Mouse (Mus musculus) thymus, adult 2 months (tissue): Measurements from ENCODE around the gene Fgfr2. TPM values are rescaled to one million over a fixed set of nuclear protein-coding genes. Genes with fewer than 3 reads are reported as not detected.
A peak's percentile ranks its signal among the peaks of the same experiment; 100 is the strongest.

Experiments
- DNase-seq: peaks from one replicate; pipeline ENCODE4 v3.0.0; 2021
- H3K27ac ChIP-seq: fragments of 200-500 bp; 2 replicates; pipeline ENCODE4 v1.5.1; 2012; ENCODE audit warnings: low read length, control low read depth; ENCODE audit not compliant: control insufficient read depth, insufficient read depth
- H3K27me3 ChIP-seq: fragments of 200-500 bp; 2 replicates; pipeline ENCODE4 v1.6.1; 2012; ENCODE audit warnings: mild to moderate bottlenecking, low read length, moderate library complexity, mixed read lengths; ENCODE audit not compliant: control insufficient read depth, insufficient read depth
- H3K36me3 ChIP-seq: fragments of 200-500 bp; 2 replicates; pipeline ENCODE4 v1.6.1; 2012; ENCODE audit warnings: mild to moderate bottlenecking, low read length, moderate library complexity; ENCODE audit not compliant: control insufficient read depth, insufficient read depth
- H3K4me1 ChIP-seq: fragments of 200-500 bp; replicated peaks from 2 replicates; pipeline ENCODE4 v1.6.1; 2012; ENCODE audit warnings: low read length; ENCODE audit not compliant: control insufficient read depth, insufficient read depth
- H3K4me3 ChIP-seq: fragments of 200-500 bp; 2 replicates; pipeline ENCODE4 v1.5.1; 2012; ENCODE audit warnings: mild to moderate bottlenecking, low read length, control low read depth, moderate library complexity; ENCODE audit not compliant: control insufficient read depth, insufficient read depth
- CTCF ChIP-seq: fragments of 200-500 bp; IDR thresholded peaks from 2 replicates; pipeline ENCODE4 v1.5.1; 2012; ENCODE audit warnings: mild to moderate bottlenecking, control low read depth, low read length, moderate library complexity, borderline replicate concordance; ENCODE audit not compliant: control insufficient read depth, poor library complexity, insufficient read depth; ENCODE audit errors: extremely low read depth
- POLR2A ChIP-seq: fragments of 200-500 bp; IDR thresholded peaks from 2 replicates; pipeline ENCODE4 v1.6.1; 2012; ENCODE audit warnings: mild to moderate bottlenecking, low read length, control low read depth, moderate library complexity; ENCODE audit not compliant: control insufficient read depth, poor library complexity, insufficient read depth; ENCODE audit errors: extremely low read depth
- WGBS: fragments of 180-500 bp; shearing (Covaris S2); methylation state at CpG from one replicate; pipeline ENCODE4 v1.1.7; 2018; 5-methylcytosine and 5-hydroxymethylcytosine counted together
- polyA plus RNA-seq: library from polyadenylated mRNA; depleted of rRNA; stranded (reverse); fragments of >200 nt; gene quantifications from 2 replicates; pipeline ENCODE4 v1.2.3, GENCODE M21; 2012

Gene Fgfr2
- polyA plus RNA-seq, 1 experiment, result 12.1 TPM

DNA sequence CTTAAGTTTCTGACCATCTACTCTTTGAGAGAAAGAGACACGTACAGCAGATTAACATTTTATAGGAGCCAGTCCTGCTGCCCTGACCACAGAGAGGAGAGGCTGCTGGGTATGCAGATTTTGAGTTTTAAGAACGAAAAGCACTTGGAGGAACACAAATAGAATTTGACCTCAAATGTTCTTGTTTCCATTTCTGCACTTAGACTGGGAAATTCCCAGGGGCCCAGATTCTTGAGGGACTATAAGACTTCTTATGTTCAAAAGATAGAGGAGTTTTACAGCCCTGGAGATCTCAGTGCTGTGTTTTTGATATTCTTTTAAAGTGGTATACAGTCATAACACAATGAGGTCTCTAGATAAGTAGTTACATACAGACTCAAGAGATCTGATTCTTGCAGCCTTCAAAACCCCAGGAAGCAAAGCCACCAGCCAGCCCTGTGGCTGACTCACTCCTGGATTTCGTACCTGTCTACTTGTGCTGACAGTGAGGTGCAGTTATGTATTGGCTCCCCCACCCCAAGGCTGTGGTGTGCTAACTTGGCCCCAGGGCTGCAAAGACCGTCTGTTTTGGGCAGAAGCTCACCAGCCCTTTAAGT lies 358.2 kb downstream of the Fgfr2 start:
- 87% methylated on average over 4 of the region's 4 CpGs for WGBS
- Histone ChIP-seq H3K27me3 (no peaks in the 10 kb centered on the region), H3K4me3 (no peak overlapping the region), H3K4me1 (peaks cover 20% of the 10 kb centered on the region), H3K36me3 (no peaks in the 10 kb centered on the region; the same call in none of the 2 replicates), H3K27ac (peak overlapping the region; percentile 3; the same call in 1 of the 2 replicates)
- no peak for DNase-seq
- no peak for TF ChIP-seq CTCF
- TF ChIP-seq POLR2A, result no peak

DNA sequence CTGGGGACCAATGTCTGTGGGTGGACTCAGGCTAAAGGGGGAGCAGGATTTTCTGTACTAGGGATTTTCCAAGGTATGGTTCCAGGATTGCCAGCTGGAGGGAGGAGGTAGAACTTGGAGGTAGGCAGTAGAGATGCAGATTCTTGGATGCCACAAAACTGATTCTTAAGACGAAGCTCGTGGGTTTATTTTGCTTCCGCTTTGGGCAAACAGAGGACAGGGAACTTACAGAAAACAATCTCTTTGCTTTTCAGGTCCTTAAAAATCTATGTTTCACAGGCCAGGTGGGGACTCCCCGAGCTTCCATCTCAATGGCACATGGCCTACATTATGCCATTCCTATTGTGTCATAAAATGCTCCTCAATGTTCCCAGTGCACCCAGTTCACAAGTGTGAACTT lies 358.8 kb downstream of the Fgfr2 start:
- DNase-seq, result no peak
- no peaks in the 10 kb centered on the region for H3K27me3 ChIP-seq
- H3K36me3 ChIP-seq, result peaks cover 6% of the 10 kb centered on the region
- TF ChIP-seq POLR2A, result no peak
- no peak for TF ChIP-seq CTCF
- H3K27ac ChIP-seq, result no peak overlapping the region; the same call in 1 of the 2 replicates
- peaks cover 16% of the 10 kb centered on the region for H3K4me1 ChIP-seq
- H3K4me3 ChIP-seq, result no peak overlapping the region
- WGBS, result 93% methylated on average over 4 of the region's 4 CpGs

DNA sequence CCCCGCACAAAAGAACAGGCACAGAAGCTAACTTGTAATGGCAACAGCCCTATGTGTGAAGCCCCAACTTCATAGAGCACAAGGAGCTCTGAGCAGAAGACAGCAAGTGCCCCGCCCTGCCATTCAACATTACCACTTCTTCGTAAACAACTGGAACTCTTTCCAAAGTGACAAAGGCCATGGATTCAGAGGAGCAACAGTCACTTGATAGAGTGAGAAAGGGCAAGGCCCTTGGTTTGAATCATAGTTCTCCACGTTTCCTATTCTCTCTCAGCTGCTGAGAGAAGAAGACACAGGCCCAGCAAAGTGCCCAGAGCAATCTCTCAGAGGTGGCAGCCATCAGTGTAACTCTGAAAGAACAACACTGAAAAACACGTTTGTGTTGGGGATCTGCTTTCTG lies 359.2 kb downstream of the Fgfr2 start:
- H3K27ac ChIP-seq, result no peak overlapping the region; the same call in 1 of the 2 replicates
- TF ChIP-seq CTCF (no peak), POLR2A (no peak)
- H3K4me1 ChIP-seq, result peaks cover 16% of the 10 kb centered on the region
- no peak for DNase-seq
- peaks cover 10% of the 10 kb centered on the region for H3K36me3 ChIP-seq
- H3K4me3 ChIP-seq, result no peak overlapping the region
- no peaks in the 10 kb centered on the region for H3K27me3 ChIP-seq
- 94% methylated on average over 5 of the region's 5 CpGs for WGBS

DNA sequence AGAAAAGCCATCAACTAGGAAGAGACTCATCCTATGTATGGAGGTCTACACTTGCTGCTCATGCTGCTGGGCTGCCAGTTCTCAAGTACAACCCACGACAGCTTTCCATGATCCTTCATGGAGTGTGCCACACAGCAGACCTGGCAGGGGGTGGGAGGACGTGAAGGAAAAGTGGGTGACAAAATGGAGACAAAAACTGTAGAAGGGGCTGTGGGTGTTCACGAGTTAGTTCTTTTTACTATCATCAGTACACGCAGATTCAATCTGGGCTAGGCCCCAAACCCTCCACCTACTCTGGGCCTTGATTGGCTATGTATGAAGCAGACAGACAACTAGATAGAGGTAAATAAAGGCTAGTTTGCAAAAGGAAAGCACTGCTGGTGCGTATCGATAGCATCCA lies 359.8 kb downstream of the Fgfr2 start:
- Histone ChIP-seq H3K4me3 (no peak overlapping the region), H3K27ac (no peak overlapping the region)
- WGBS, result 97% methylated on average over 6 of the region's 6 CpGs

DNA sequence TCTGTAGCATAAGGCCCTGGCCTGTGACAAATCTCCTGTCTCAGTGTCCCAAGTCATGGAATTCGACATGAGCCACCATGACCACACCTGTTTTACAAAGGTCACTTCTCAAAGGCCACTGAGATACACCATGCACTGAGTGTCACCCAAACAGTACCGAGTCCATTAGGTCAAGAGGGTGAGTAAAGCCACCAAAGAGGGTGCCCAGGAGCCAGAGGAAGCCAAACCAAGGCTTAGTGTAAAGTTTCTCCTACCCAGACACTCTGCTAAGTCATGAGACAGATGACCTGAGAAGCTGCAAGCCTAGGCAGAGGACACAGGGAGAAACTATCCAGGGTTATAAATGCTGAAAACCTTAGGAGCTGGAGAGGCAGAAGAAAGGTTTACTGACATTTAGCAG lies 361.7 kb downstream of the Fgfr2 start:
- H3K27me3 ChIP-seq, result no peaks in the 10 kb centered on the region
- H3K4me1 ChIP-seq, result peaks cover 4% of the 10 kb centered on the region; the same call in 1 of the 2 replicates
- WGBS, result 96% methylated on average over 2 of the region's 2 CpGs
- no peak overlapping the region for H3K4me3 ChIP-seq
- no peak overlapping the region for H3K27ac ChIP-seq
- no peak for DNase-seq
- TF ChIP-seq CTCF, result no peak
- TF ChIP-seq POLR2A, result no peak
- peaks cover 20% of the 10 kb centered on the region for H3K36me3 ChIP-seq

More for the DNA sequence above, 359.8 kb downstream of the Fgfr2 start:
- no peak for DNase-seq
- Histone ChIP-seq H3K27me3 (no peaks in the 10 kb centered on the region), H3K4me1 (peaks cover 14% of the 10 kb centered on the region; the same call in 1 of the 2 replicates), H3K36me3 (peaks cover 13% of the 10 kb centered on the region)
- TF ChIP-seq POLR2A (no peak), CTCF (no peak)

DNA sequence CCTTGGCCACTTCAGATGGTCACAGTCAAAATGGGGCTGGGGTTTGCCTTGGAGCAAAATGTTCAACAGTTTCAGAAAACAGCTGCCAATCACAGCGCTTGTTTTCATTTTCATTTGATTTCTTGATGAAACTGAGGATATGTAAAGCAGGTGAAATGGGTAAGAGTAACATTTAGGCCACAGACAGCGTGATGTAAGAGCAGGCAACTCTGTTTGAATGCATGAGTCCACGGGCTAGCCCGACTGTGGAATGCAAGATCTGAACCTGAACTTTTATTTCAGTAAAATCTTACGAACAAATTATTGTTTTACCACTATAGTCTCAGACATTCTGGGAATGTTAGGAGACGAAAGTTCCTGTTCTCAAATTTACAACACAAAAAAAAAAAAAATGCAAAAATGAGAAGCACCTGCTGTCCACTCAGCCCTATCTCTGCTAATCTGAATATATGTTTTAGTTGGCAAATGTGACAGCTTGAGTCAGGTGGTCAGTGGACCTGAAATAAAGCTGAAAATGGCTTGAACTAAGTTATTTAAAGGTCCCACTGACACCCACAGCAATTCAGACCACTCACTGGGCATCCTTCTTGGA lies 362.5 kb downstream of the Fgfr2 start:
- no peak for DNase-seq
- H3K36me3 ChIP-seq, result peaks cover 20% of the 10 kb centered on the region
- H3K27me3 ChIP-seq, result no peaks in the 10 kb centered on the region
- TF ChIP-seq CTCF (no peak), POLR2A (no peak)
- no peak overlapping the region for H3K27ac ChIP-seq
- no peak overlapping the region for H3K4me3 ChIP-seq
- 95% methylated on average over 6 of the region's 6 CpGs for WGBS
- H3K4me1 ChIP-seq, result 0 out of 2 replicates have a peak, but pooled peaks cover 3% of the 10 kb centered on the region
